Mouse (Mus musculus) bone marrow macrophage, adult 2 months (primary cell): ENCODE measurements around the gene Slc8b1.

Source experiments
- CTCF ChIP-seq: IDR thresholded peaks from 2 replicates; pipeline ENCODE4 v1.5.1; 2012; ENCODE audit warnings: low read depth, mild to moderate bottlenecking, low read length, moderate library complexity
- POLR2A ChIP-seq: IDR thresholded peaks from 2 replicates; pipeline ENCODE4 v1.6.1; 2012; ENCODE audit warnings: mild to moderate bottlenecking, low read depth, low read length, borderline replicate concordance

DNA sequence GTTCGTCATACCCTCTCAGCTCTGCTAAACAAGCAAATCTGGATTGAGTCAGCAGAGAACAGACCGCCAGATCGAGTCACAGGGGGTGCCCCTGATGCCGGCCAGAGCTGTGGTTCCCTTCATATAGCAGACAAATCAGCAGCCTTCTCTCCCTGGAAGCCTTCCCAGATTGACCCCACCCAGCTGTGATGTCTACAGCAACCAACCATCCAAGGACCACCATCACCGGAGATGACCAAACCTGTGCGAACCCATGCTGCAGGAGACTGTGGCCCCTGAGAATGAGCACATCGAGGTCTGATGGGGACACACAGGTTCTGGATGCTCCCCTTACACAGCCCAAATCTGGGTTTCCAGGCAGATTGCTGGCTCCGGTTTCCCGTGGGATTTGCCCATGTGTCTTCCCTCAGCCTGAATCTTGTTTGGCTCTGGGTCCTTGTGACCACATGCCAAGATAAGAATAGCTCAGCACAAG is 8.8 kb upstream of the Slc8b1 start:
- TF ChIP-seq POLR2A (no peak), CTCF (no peak)
